8 mouse cellular contexts compared by ENCODE assay signal in the genomic region with DNA sequence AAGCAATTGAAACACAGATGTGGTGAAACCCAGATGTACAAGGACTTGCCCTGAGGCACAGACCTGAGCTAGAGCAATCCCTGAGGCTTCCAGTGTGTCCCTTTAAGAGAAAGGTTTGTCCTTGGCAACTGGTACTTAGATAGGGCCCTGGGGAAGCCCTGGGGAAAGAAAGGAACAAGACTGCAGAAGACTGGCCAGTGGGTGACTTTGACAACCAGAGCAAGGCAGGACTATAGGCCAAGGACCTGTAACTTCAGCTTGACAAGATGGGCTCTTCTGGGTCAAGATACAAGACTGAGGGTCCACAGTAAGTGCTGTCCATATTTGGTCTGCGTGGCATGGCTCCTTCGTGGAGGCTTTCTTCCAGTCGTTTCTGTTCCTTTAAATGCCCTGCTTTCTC. TPM values are rescaled to one million over a fixed set of nuclear protein-coding genes. Genes with fewer than 3 reads are reported as not detected.
DNase-seq lines count a peak whose midpoint lies in the region; ATAC-seq and TF ChIP-seq lines count a peak whose summit lies in the region.

TSS of gene Xrcc6 (plus strand) at position 190 of the 400 bp plus-strand sequence.

- no peak within 1 kb of the TSS for H3K4me3 ChIP-seq in kidney, embryonic 16.5 days (ENCODE audit: low read length)
- H3K4me3 ChIP-seq in hindbrain, postnatal 0 days (ENCODE audit: low read length) = no peak within 1 kb of the TSS

- no peaks in the 10 kb centered on the region for H3K27me3 ChIP-seq in kidney, embryonic 16.5 days (ENCODE audit: insufficient read depth, low read length)
- H3K27me3 ChIP-seq in hindbrain, postnatal 0 days (ENCODE audit: insufficient read depth, low read length) = no peaks in the 10 kb centered on the region

- no peak for DNase-seq in kidney, postnatal 25 days
- peak; percentile 67 for DNase-seq in adrenal gland, postnatal 10 days
- no peak for DNase-seq in gastrocnemius, adult 8-10 months (ENCODE audit: low spot score in 2 of 2)
- no peak for DNase-seq in hindbrain, postnatal 0 days (ENCODE audit: low spot score)
- no peak for DNase-seq in ovary, adult 18-20 months (ENCODE audit: low spot score)
- DNase-seq in thymus, adult 18-20 months = no peak

- no peaks in the 10 kb centered on the region for H3K4me1 ChIP-seq in kidney, embryonic 16.5 days (ENCODE audit: insufficient read depth, low read length)
- H3K4me1 ChIP-seq in hindbrain, postnatal 0 days (ENCODE audit: insufficient read depth, low read length) = no peaks in the 10 kb centered on the region

- WGBS in kidney, embryonic 16.5 days = 79% methylated on average over 3 of the region's 3 CpGs
- 80% methylated on average over 3 of the region's 3 CpGs for WGBS in hindbrain, postnatal 0 days

- H3K4me2 ChIP-seq in kidney, embryonic 16.5 days (replicated peaks; ENCODE audit: low read depth, low read length) = no peak within 1 kb of the TSS
- H3K4me2 ChIP-seq in hindbrain, postnatal 0 days (ENCODE audit: low read depth, low read length) = no peak within 1 kb of the TSS

- no peak for TF ChIP-seq CTCF in hindbrain, postnatal 0 days (IDR thresholded peaks at IDR 0.05; ENCODE audit: low read depth)

- no peak for ATAC-seq in kidney, embryonic 16.5 days (ENCODE audit: low FRiP score, low TSS enrichment)
- ATAC-seq in hindbrain, postnatal 0 days = no peak
- ATAC-seq in megakaryocyte, adult 5-6 weeks (ENCODE audit: poor library complexity, severe bottlenecking) = no peak

- H3K27ac ChIP-seq in kidney, embryonic 16.5 days (ENCODE audit: low read length) = no peak within 1 kb of the TSS
- no peak within 1 kb of the TSS for H3K27ac ChIP-seq in hindbrain, postnatal 0 days

- no peaks in the 10 kb centered on the region for H3K9me3 ChIP-seq in kidney, embryonic 16.5 days (ENCODE audit: low read length)
- no peaks in the 10 kb centered on the region for H3K9me3 ChIP-seq in hindbrain, postnatal 0 days (ENCODE audit: low read length)

- no peaks in the 10 kb centered on the region for H3K36me3 ChIP-seq in kidney, embryonic 16.5 days (ENCODE audit: insufficient read depth, low read length)
- 0 out of 2 replicates have a peak, but pooled peaks cover 2% of the 10 kb centered on the region for H3K36me3 ChIP-seq in hindbrain, postnatal 0 days (ENCODE audit: insufficient read depth, low read length)

- H3K9ac ChIP-seq in kidney, embryonic 16.5 days (replicated peaks; ENCODE audit: low read length) = no peak within 1 kb of the TSS
- H3K9ac ChIP-seq in hindbrain, postnatal 0 days (replicated peaks; ENCODE audit: low read length) = no peak within 1 kb of the TSS

RNA-seq across cellular contexts. Expression of gene Xrcc6, which starts in this region (rescaled TPM):
- 89.2 and 89.4 TPM in 2 replicates for polyA plus RNA-seq in kidney, embryonic 16.5 days (2015; fragmentation: Nextera tagmentation; extraction: Ambion mirVana)
- total RNA-seq in adrenal gland, postnatal 10 days (2021) = 100 to 1,000 TPM; 122 to 139 TPM
- total RNA-seq in gastrocnemius, adult 8-10 months (2022) = 10 to 100 TPM; 20.6 to 24.5 (median 24.2) TPM
- total RNA-seq in hindbrain, postnatal 0 days (2014; rRNA removed) = 18.5 and 20.1 TPM in 2 replicates
- 30.9 and 35.3 TPM in 2 replicates for polyA plus RNA-seq in hindbrain, postnatal 0 days (2015; fragmentation: Nextera tagmentation; extraction: Ambion mirVana)
- 28.8 and 36.2 TPM in 2 replicates for total RNA-seq in megakaryocyte, adult 5-6 weeks (2015)
- 82.5 and 83.2 TPM in 2 replicates for total RNA-seq in megakaryocyte, adult 5-6 weeks (2017)
